Mouse (Mus musculus) kidney, postnatal 25 days (tissue): ENCODE measurements around the gene Gmpr2.

Experiments
- DNase-seq, 2 experiments: peaks; one replicate each; pipeline ENCODE4 v3.0.0; 2021; ENCODE audit warnings: mixed read lengths in 2 of 2

Gene Gmpr2

DNA sequence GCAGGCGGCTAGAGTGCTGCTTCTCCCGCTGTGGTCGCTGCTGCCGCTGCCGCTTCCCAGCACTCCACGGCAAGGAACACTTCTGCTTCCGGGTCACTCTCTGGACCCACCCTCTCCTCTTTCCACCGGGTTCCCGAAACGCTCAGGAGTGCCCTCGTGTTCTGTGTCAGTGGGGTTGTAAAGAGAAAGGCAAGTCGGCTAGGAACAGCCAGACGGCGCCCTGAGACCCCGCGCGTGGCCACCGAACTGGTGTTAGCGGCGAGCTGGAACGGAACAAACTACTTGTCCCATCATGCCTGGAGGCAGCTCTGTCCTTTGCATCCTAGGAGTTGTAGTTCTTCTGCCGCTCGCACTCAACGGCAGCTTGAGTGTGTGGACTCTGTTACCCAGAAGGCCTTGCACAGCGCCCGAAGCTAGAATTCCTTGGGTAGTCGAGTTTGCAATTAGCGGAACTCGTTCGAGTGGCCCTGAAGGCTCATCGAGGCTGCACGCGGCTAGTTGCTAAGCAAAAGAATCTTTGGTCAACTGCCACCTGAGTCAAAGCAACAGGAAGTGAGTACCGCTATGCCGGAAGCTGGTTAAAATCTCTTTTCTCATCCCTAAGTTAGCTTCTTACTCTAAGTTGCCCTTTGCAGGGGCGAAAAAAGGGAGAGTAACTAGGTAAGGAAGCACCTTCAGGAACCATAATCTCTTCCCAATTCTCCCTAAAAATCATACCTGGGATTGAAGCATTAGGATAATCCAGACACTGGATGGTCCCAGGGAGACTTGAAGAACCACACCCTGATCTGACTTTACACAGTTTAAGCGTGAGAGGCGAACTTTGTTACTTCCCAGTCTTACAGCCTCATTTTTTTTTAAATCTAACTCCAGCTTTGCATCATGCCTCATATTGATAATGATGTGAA, at the start of gene Gmpr2, which contains the start of gene Nedd8:
Gene Gmpr2 (plus strand): TSS at position 109 of the 908 bp plus-strand sequence.
Gene Nedd8 (minus strand): TSS at position 292 of the 908 bp plus-strand sequence.
- DNase-seq = peak; percentile 91 to 96

DNA sequence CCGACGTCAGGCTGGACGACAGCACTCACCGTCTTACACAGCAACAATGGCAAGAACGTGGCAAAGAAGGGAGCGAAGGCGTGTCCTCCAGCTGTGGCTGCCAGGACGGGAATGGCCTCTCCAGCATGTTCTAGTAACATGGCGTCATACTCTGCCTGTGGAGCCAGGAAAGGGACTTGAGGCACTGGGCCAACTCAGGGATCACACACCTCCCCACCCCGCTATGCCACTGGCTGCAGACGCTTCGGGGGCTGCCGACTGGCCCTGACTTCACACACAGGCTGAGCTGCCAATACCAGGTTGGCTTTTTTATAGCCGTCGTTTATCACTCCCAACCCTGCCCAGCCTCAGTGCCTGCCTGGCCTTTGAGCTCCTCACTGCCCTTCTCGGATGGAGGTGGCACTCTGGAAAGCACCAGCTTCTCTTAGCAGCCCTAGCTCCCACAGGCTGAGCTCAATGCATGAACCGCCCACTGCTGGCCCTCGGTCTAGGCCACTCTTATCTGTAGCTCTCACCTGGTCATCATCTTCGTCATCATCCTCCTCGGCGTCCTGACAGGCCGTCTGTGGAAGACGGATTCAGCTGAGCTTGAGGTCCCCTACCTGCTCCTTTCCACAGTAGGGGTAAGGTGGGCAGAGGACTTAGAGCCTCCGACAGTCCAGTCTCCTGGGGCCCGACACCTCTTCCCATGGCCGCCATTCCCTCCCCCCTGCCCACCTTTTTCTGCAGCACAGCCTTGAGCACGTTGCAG, 43.5 kb upstream of the Gmpr2 start:
- no peak for DNase-seq

GRCm38 (mm10) chr14:55629312-55629711, 42.4 kb upstream of the Gmpr2 start:
- peak; percentile 56 to 76 for DNase-seq

- DNase-seq = peak; percentile 27 to 50
Observed at GRCm38 (mm10) chr14:55634874-55635522, 36.7 kb upstream of the Gmpr2 start.

GRCm38 (mm10) chr14:55635523-55636007, 36.2 kb upstream of the Gmpr2 start, which contains the start of gene Ipo4:
Ipo4 (minus strand) TSS chr14:55635957.
- DNase-seq = peak; percentile 94 to 96

DNA sequence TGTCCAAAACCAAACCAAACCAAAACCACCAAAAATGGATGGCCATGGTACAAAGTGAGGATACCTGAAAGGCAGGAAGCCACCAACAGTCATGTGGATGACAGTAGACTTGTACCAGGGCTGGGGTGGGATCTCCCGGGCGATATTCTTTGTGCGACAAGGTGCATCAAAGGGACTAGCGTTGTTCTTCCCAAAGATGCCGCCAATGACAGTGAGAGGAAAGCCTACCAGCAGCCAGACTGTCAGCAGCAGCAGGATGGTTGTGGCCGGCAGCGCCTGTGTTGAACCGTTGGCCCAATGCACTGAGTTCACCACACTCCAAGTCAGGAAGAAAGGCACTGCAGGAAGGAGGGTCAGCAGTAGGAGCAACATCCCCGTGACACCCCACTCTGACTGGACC, 33.9 kb upstream of the Gmpr2 start, which contains the start of gene Gm49378:
Gene Gm49378 (minus strand): TSS at position 101 of the 400 bp plus-strand sequence.
- DNase-seq = peak in 1 of 2 experiments; percentile 31

DNA sequence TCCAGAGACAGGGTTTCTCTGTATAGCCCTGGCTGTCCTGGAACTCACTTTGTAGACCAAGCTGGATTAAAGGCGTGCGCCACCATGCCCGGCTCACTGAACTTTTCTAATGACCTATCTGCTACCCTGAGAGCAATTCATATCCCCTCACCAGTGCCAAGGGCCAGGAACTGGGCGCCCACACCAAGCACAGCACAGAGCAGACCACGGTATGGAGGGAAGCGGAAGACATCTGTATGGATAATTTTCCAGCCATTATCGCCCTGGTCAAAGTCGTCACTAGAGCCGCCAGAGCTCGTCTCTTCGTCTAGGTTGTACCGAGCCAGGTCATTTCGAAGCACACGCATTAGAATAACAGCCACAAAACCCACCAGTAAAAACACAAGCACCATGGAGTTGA, 30.9 kb upstream of the Gmpr2 start:
- no peak for DNase-seq

DNA sequence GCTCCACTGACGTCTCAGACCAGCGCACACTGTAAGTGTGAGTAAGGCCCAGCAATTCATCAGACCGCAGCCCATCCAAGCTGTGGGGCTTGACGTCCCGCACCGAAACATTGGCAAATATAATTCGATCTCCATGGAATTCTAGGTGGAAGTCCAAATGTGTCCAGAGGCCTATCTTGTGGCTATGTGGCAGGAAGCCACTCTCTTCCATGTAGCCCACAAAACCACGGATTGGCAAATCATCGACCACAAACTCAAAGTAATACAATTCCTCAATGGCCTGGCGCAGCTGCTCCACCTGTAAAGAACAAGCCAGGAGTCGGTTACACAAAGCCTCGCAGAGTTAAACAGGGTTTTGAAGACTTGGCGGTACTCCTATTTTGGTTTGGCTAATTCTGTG, 30.4 kb upstream of the Gmpr2 start:
- no peak for DNase-seq

DNA sequence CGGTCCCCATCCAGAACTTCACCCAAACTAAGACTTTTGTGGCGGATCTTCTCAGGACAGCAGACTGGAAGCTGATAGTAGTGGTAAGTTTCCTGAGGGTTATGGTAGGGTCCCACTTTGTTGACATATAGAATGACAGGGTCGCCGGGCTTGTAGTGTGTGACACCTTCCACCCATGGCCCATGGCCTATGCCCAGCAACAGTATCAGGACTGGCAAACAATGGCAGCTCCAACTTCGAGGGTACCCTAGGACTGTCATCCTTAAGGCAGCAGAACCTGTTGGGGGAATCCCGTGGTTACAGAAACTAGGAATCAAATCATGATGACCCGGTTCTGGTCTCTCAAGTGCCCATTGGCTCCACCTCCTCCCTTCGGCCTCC, 29.1 kb upstream of the Gmpr2 start:
- DNase-seq = no peak

GRCm38 (mm10) chr14:55643060-55643907, 28.5 kb upstream of the Gmpr2 start, which contains the start of gene Tm9sf1:
Tm9sf1 (minus strand) TSS chr14:55643806.
- peak; percentile 81 to 93 for DNase-seq

- peak; percentile 13 to 37 for DNase-seq
Observed at GRCm38 (mm10) chr14:55644261-55644888, 27.4 kb upstream of the Gmpr2 start.

GRCm38 (mm10) chr14:55649884-55650283, 21.9 kb upstream of the Gmpr2 start, which contains the start of gene Tssk4:
Tssk4 (plus strand) TSS chr14:55650184.
- DNase-seq = no peak

DNA sequence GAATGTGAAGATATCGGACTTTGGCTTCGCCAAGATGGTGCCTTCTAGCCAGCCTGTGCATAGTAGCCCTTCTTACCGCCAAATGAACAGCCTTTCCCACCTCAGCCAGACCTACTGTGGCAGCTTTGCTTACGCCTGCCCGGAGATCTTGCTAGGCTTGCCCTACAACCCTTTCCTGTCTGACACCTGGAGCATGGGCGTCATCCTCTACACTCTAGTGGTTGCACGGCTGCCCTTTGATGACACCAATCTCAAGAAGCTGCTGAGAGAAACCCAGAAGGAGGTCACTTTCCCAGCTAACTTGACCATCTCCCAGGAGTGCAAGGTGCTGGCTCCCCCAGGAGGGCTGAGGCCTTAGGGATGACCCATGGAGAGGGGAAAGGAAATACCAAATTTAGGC, 20.2 kb upstream of the Gmpr2 start:
- no peak for DNase-seq

- DNase-seq = no peak
Observed at GRCm38 (mm10) chr14:55656935-55657334, 14.8 kb upstream of the Gmpr2 start.

GRCm38 (mm10) chr14:55658011-55658410, 13.7 kb upstream of the Gmpr2 start:
- peak; percentile 46 to 88 for DNase-seq

DNA sequence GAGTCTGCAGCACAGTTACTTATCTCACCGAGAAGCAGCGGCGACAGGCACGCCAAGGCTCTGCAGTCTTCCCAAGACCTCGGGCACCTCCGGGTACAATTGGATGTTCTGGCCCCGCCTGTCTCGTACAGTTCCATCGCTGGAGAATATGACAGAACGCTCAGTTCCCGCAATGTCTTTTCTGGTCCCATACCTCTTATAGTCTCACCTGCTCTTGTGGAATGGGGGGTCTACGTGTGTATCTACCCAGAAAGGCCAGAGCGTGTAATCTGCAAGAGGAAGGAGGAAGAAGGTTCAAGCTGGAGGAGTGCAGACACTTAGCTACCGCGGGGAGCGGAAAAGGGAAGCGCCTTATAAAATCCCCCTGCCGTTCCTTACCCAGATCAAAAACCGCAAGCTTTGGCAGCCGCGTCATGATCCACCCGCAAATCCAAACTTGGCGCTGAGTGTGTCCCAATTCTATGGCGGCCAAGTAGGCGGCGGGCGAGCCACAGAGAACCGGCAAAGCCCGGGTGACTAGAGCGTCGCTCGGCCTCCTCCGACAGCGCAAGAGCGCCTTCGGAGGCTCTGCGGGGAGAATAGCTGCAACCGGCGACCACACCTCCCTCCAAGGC, 11.7 kb upstream of the Gmpr2 start, which contains the start of gene Mdp1:
Gene Mdp1 (minus strand): TSS at position 549 of the 614 bp plus-strand sequence.
- DNase-seq = peak; percentile 79 to 90

- no peak for DNase-seq
Observed at GRCm38 (mm10) chr14:55660636-55661035, 11.1 kb upstream of the Gmpr2 start.

- no peak for DNase-seq
Observed at GRCm38 (mm10) chr14:55671486-55671832, 282 bp upstream of the Gmpr2 start.

- no peak for DNase-seq
Observed at GRCm38 (mm10) chr14:55672741-55673060, 960 bp downstream of the Gmpr2 start.

- DNase-seq = no peak
Observed at GRCm38 (mm10) chr14:55677615-55678014, 5.9 kb downstream of the Gmpr2 start.
